Mouse (Mus musculus) adrenal gland, postnatal 14 days (tissue): ENCODE measurements around the gene Hpca. TPM values are rescaled to one million over a fixed set of nuclear protein-coding genes. Genes with fewer than 3 reads are reported as not detected.
A peak's percentile ranks its signal among the peaks of the same experiment; 100 is the strongest.

Experiments used
- DNase-seq: peaks from one replicate; pipeline ENCODE4 v3.0.0; 2021; ENCODE audit warnings: mixed read lengths
- total RNA-seq: library from RNA; stranded (reverse); gene quantifications from 2 replicates; pipeline ENCODE4 v1.2.3, GENCODE M21; 2021

Hpca gene
- total RNA-seq, 1 experiment from 2014 or later: 1.2 TPM

- DNase-seq: no peak
Observed at GRCm38 (mm10) chr4:129136189-129136578, 14.3 kb upstream of the Hpca start.

GRCm38 (mm10) chr4:129135637-129136036 is 13.8 kb upstream of the Hpca start:
- DNase-seq: no peak

GRCm38 (mm10) chr4:129134799-129135585 is 13.2 kb upstream of the Hpca start:
- DNase-seq: peak; percentile 87

GRCm38 (mm10) chr4:129130755-129131303 is 9.0 kb upstream of the Hpca start:
- no peak for DNase-seq

- DNase-seq: peak; percentile 68
Observed at GRCm38 (mm10) chr4:129130149-129130548, 8.3 kb upstream of the Hpca start.

GRCm38 (mm10) chr4:129129387-129129786 is 7.6 kb upstream of the Hpca start:
- DNase-seq: no peak

GRCm38 (mm10) chr4:129128582-129129338 is 6.9 kb upstream of the Hpca start:
- DNase-seq: no peak

- peak; percentile 61 for DNase-seq
Observed at GRCm38 (mm10) chr4:129125736-129126451, 4.1 kb upstream of the Hpca start.

- peak; percentile 49 for DNase-seq
Observed at GRCm38 (mm10) chr4:129124652-129125146, 2.9 kb upstream of the Hpca start.

GRCm38 (mm10) chr4:129122719-129123118 is 883 bp upstream of the Hpca start:
- no peak for DNase-seq

- no peak for DNase-seq
Observed at GRCm38 (mm10) chr4:129122107-129122506, 271 bp upstream of the Hpca start.

- peak; percentile 88 for DNase-seq
Observed at GRCm38 (mm10) chr4:129120520-129121445, 1.1 kb downstream of the Hpca start.

- no peak for DNase-seq
Observed at GRCm38 (mm10) chr4:129119708-129120107, 2.1 kb downstream of the Hpca start.

- DNase-seq: no peak
Observed at GRCm38 (mm10) chr4:129117720-129118510, 3.9 kb downstream of the Hpca start.

- no peak for DNase-seq
Observed at GRCm38 (mm10) chr4:129116703-129117102, 5.1 kb downstream of the Hpca start.

GRCm38 (mm10) chr4:129113083-129113988 is 8.5 kb downstream of the Hpca start:
- DNase-seq: peak; percentile 85

- no peak for DNase-seq
Observed at GRCm38 (mm10) chr4:129112231-129112630, 9.6 kb downstream of the Hpca start.

- DNase-seq: no peak
Observed at GRCm38 (mm10) chr4:129111350-129111749, 10.5 kb downstream of the Hpca start.

GRCm38 (mm10) chr4:129110804-129111203 is 11.0 kb downstream of the Hpca start:
- no peak for DNase-seq
